In the genomic region with DNA sequence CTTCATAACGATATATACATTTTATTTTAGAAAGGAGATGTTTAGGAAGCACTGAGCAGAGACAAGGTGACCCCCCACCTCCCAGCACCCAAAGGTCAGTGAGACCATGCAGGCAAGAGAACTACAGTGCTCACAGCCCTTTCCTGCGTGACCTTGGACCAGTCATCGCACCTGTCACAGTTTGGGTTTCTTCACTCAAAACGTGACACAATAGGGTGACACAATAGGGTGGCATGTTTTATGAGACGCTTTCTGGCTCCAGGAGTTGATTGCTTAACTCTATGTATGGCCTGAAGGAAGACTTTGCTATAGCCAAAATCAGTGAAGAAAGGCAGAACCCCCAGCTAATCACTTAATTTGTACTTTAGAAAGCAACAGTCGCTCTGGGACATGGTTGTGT, we compare ENCODE assay signal across 11 mouse cellular contexts. TPM values are rescaled to one million over a fixed set of nuclear protein-coding genes. Genes with fewer than 3 reads are reported as not detected.
DNase-seq lines count a peak whose midpoint lies in the region; ATAC-seq and TF ChIP-seq lines count a peak whose summit lies in the region.
"Had no signal": no experiment of that assay in that cellular context is flagged by ENCODE, and none has a peak within 500 bp of the region (broad histone marks: within the 10 kb centered on the region; RNA-seq: fewer than 3 reads in every experiment).

No protein-coding gene starts in this region.

- H3K27me3 ChIP-seq in forebrain, embryonic 13.5 days, result no peaks in the 10 kb centered on the region
- H3K27me3 ChIP-seq in forebrain, embryonic 11.5 days (ENCODE audit: control insufficient read depth, insufficient read depth, low read length), result peaks cover 6% of the 10 kb centered on the region; the same call in 1 of the 2 replicates
- H3K27me3 ChIP-seq in lung, postnatal 0 days (replicated peaks; ENCODE audit: insufficient read depth, low read length), result no peaks in the 10 kb centered on the region
- H3K27me3 ChIP-seq in intestine, postnatal 0 days (replicated peaks; ENCODE audit: control insufficient read depth, insufficient read depth, low read length), result no peaks in the 10 kb centered on the region
- no peaks in the 10 kb centered on the region for H3K27me3 ChIP-seq in small intestine, adult 2 months (ENCODE audit: control insufficient read depth, insufficient read depth, low read length)
- H3K27me3 ChIP-seq in heart, embryonic 12.5 days (replicated peaks), result peaks cover 13% of the 10 kb centered on the region

- DNase-seq in forebrain, embryonic 11.5 days (ENCODE audit: low spot score), result no peak
- peak; percentile 52 for DNase-seq in lung, postnatal 0 days (ENCODE audit: low spot score)
- DNase-seq in lung, postnatal 4 days, result no peak
- DNase-seq in ovary, postnatal 10 days (ENCODE audit: low spot score), result no peak
- DNase-seq: heart, postnatal 14 days had no signal

- H3K4me3 ChIP-seq in forebrain, embryonic 13.5 days, result peak overlapping the region; percentile 82
- H3K4me3 ChIP-seq in forebrain, embryonic 11.5 days (ENCODE audit: low read depth, low read length), result no peak overlapping the region
- H3K4me3 ChIP-seq in lung, postnatal 0 days (ENCODE audit: low read depth, low read length), result peak overlapping the region; percentile 79; the same call in 1 of the 2 replicates
- H3K4me3 ChIP-seq in intestine, postnatal 0 days (ENCODE audit: low read depth, low read length), result peak overlapping the region; percentile 93; the same call in 1 of the 2 replicates
- H3K4me3 ChIP-seq in small intestine, adult 2 months (ENCODE audit: low read depth, low read length), result peak overlapping the region; percentile 14; the same call in 1 of the 2 replicates
- no peak overlapping the region for H3K4me3 ChIP-seq in heart, embryonic 12.5 days
- H3K4me3 ChIP-seq: erythroblast, embryonic 14.5 days; myocyte had no signal

- no peak for TF ChIP-seq POLR2A in small intestine, adult 2 months (IDR thresholded peaks at IDR 0.05; ENCODE audit: low read depth, low read length)

- no peak for ATAC-seq in forebrain, embryonic 13.5 days
- ATAC-seq in forebrain, embryonic 11.5 days (replicated peaks; ENCODE audit: low FRiP score), result no peak
- ATAC-seq in lung, postnatal 0 days, result no peak
- ATAC-seq in intestine, postnatal 0 days, result no peak
- ATAC-seq in heart, embryonic 12.5 days (ENCODE audit: insufficient number of reproducible peaks, low FRiP score), result no peak

- no peak for TF ChIP-seq CTCF in lung, postnatal 0 days (IDR thresholded peaks at IDR 0.05)
- no peak for TF ChIP-seq CTCF in intestine, postnatal 0 days (IDR thresholded peaks at IDR 0.05; ENCODE audit: low read depth)
- no peak for TF ChIP-seq CTCF in small intestine, adult 2 months (IDR thresholded peaks at IDR 0.05; ENCODE audit: extremely low read depth, insufficient read length, insufficient replicate concordance, low read depth, low read length)

- peaks cover 56% of the 10 kb centered on the region for H3K4me1 ChIP-seq in forebrain, embryonic 13.5 days
- peaks cover 6% of the 10 kb centered on the region; the same call in 1 of the 2 replicates for H3K4me1 ChIP-seq in forebrain, embryonic 11.5 days (replicated peaks; ENCODE audit: control insufficient read depth, insufficient read depth, low read length)
- no peaks in the 10 kb centered on the region for H3K4me1 ChIP-seq in lung, postnatal 0 days (ENCODE audit: insufficient read depth, low read depth, low read length)
- H3K4me1 ChIP-seq in intestine, postnatal 0 days (replicated peaks; ENCODE audit: control insufficient read depth, insufficient read depth, low read length), result no peaks in the 10 kb centered on the region
- peaks cover 20% of the 10 kb centered on the region for H3K4me1 ChIP-seq in small intestine, adult 2 months (ENCODE audit: control insufficient read depth, insufficient read depth, insufficient read length, low read length)
- H3K4me1 ChIP-seq in heart, embryonic 12.5 days (replicated peaks), result peaks cover 4% of the 10 kb centered on the region

- H3K27ac ChIP-seq in forebrain, embryonic 13.5 days, result no peak overlapping the region
- H3K27ac ChIP-seq in forebrain, embryonic 11.5 days (ENCODE audit: low read depth, low read length), result no peak overlapping the region
- H3K27ac ChIP-seq in lung, postnatal 0 days (ENCODE audit: low read length), result no peak overlapping the region
- H3K27ac ChIP-seq in intestine, postnatal 0 days (ENCODE audit: low read depth, low read length), result peak overlapping the region; percentile 31; the same call in 1 of the 2 replicates
- H3K27ac ChIP-seq in small intestine, adult 2 months (ENCODE audit: insufficient read depth, low read depth, low read length), result peak overlapping the region; percentile 26; the same call in 1 of the 2 replicates
- no peak overlapping the region for H3K27ac ChIP-seq in heart, embryonic 12.5 days (ENCODE audit: poor library complexity, severe bottlenecking)

- H3K4me2 ChIP-seq in forebrain, embryonic 13.5 days, result peak overlapping the region; percentile 96
- H3K4me2 ChIP-seq in forebrain, embryonic 11.5 days (ENCODE audit: low read depth, low read length, severe bottlenecking), result no peak overlapping the region
- H3K4me2 ChIP-seq in lung, postnatal 0 days (replicated peaks; ENCODE audit: low read depth, low read length), result peak overlapping the region; percentile 76
- peak overlapping the region; percentile 97 for H3K4me2 ChIP-seq in intestine, postnatal 0 days (replicated peaks; ENCODE audit: low read depth)
- no peak overlapping the region for H3K4me2 ChIP-seq in heart, embryonic 12.5 days

- 91% methylated on average over 6 of the region's 6 CpGs for WGBS in forebrain, embryonic 13.5 days
- 84% methylated on average over 6 of the region's 6 CpGs for WGBS in forebrain, embryonic 11.5 days
- WGBS in lung, postnatal 0 days, result 62% methylated on average over 6 of the region's 6 CpGs
- WGBS in intestine, postnatal 0 days, result 59% methylated on average over 6 of the region's 6 CpGs
- WGBS in small intestine, adult 2 months, result 27% methylated on average over 6 of the region's 6 CpGs
- 83% methylated on average over 6 of the region's 6 CpGs for WGBS in heart, embryonic 12.5 days

- H3K36me3 ChIP-seq in forebrain, embryonic 13.5 days (ENCODE audit: poor library complexity, severe bottlenecking), result no peaks in the 10 kb centered on the region
- no peaks in the 10 kb centered on the region for H3K36me3 ChIP-seq in forebrain, embryonic 11.5 days (ENCODE audit: control insufficient read depth, insufficient read depth, low read length)
- H3K36me3 ChIP-seq in lung, postnatal 0 days (ENCODE audit: insufficient read depth, low read length), result no peaks in the 10 kb centered on the region
- no peaks in the 10 kb centered on the region for H3K36me3 ChIP-seq in intestine, postnatal 0 days (ENCODE audit: control insufficient read depth, insufficient read depth)
- no peaks in the 10 kb centered on the region for H3K36me3 ChIP-seq in small intestine, adult 2 months (ENCODE audit: control insufficient read depth, insufficient read depth, low read length)
- no peaks in the 10 kb centered on the region for H3K36me3 ChIP-seq in heart, embryonic 12.5 days

- H3K9me3 ChIP-seq in forebrain, embryonic 13.5 days (replicated peaks), result no peaks in the 10 kb centered on the region
- H3K9me3 ChIP-seq in forebrain, embryonic 11.5 days (ENCODE audit: control insufficient read depth, low read length), result no peaks in the 10 kb centered on the region
- no peaks in the 10 kb centered on the region for H3K9me3 ChIP-seq in lung, postnatal 0 days (ENCODE audit: low read length)
- no peaks in the 10 kb centered on the region for H3K9me3 ChIP-seq in intestine, postnatal 0 days (ENCODE audit: control insufficient read depth)
- H3K9me3 ChIP-seq in heart, embryonic 12.5 days (replicated peaks), result no peaks in the 10 kb centered on the region

- H3K9ac ChIP-seq in forebrain, embryonic 13.5 days, result peak overlapping the region; percentile 91; the same call in 1 of the 2 replicates
- H3K9ac ChIP-seq in forebrain, embryonic 11.5 days (ENCODE audit: low read length), result no peak overlapping the region
- no peak overlapping the region for H3K9ac ChIP-seq in lung, postnatal 0 days (replicated peaks; ENCODE audit: low read depth)
- H3K9ac ChIP-seq in intestine, postnatal 0 days (ENCODE audit: low read depth, low read length), result no peak overlapping the region
- H3K9ac ChIP-seq in heart, embryonic 12.5 days, result no peak overlapping the region

- TF ChIP-seq EP300 in lung, postnatal 0 days (IDR thresholded peaks at IDR 0.05), result no peak

RNA-seq across cellular contexts. Expression of a gene that starts 1.7 kb away (rescaled TPM):
- 9.6 and 11.5 TPM in 2 replicates for polyA plus RNA-seq in forebrain, embryonic 13.5 days (2015; fragmentation: Nextera tagmentation; extraction: Ambion mirVana)
- polyA plus RNA-seq in forebrain, embryonic 11.5 days (2014; fragmentation: Nextera tagmentation; extraction: Ambion mirVana), result 7.0 and 8.1 TPM in 2 replicates
- 16.4 and 18.4 TPM in 2 replicates for polyA plus RNA-seq in lung, postnatal 0 days (2015; fragmentation: Nextera tagmentation; extraction: Ambion mirVana)
- 2.8 and 3.6 TPM in 2 replicates for polyA plus RNA-seq in intestine, postnatal 0 days (2015; fragmentation: Nextera tagmentation; extraction: Ambion mirVana)
- 9.6 and 16.1 TPM in 2 replicates for polyA plus RNA-seq in small intestine, adult 2 months (2012; rRNA removed)
- polyA plus RNA-seq in heart, embryonic 12.5 days (2016; fragmentation: Nextera tagmentation; extraction: Ambion mirVana), result 9.5 and 9.6 TPM in 2 replicates

Comparison
In these comparisons a context has a peak if more than half of its experiments do, and no peak if none do; other contexts are left out.
1. H3K4me2 ChIP-seq: peak in forebrain, embryonic 13.5 days (single experiment), lung, postnatal 0 days (single experiment) and intestine, postnatal 0 days (single experiment); none in forebrain, embryonic 11.5 days (single experiment) and heart, embryonic 12.5 days (single experiment).
2. H3K4me3 ChIP-seq: peak in forebrain, embryonic 13.5 days (single experiment), lung, postnatal 0 days (single experiment), intestine, postnatal 0 days (single experiment) and small intestine, adult 2 months (single experiment); none in forebrain, embryonic 11.5 days (single experiment) and heart, embryonic 12.5 days (single experiment).
3. H3K27ac ChIP-seq: peak in intestine, postnatal 0 days (single experiment) and small intestine, adult 2 months (single experiment); none in forebrain, embryonic 13.5 days (single experiment), forebrain, embryonic 11.5 days (single experiment), lung, postnatal 0 days (single experiment) and heart, embryonic 12.5 days (single experiment).